ENCODE assay signal across 11 mouse cellular contexts in the genomic region with DNA sequence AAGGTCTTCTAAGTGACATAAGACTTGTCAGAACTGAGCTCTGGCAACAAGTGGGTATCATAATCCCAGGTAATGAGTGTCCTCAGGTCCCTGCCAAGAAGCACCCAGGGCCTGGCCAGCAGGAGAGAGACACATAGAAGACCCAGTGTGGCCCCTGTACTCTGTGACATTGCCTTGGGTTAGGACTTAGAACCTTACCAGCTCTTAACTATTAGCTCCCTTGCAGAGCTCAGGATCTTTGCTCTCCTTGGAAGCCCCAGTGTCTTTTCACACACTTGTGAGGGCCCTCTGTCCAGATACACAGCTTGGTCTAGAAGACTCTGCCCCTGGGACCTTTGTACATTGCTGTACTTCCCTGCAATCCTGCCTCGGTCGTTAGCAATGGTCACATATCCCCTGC. TPM values are rescaled to one million over a fixed set of nuclear protein-coding genes. Genes with fewer than 3 reads are reported as not detected.
A peak's percentile ranks its signal among the peaks of the same experiment; 100 is the strongest.
DNase-seq lines count a peak whose midpoint lies in the region; ATAC-seq and TF ChIP-seq lines count a peak whose summit lies in the region.
"Had no signal": no experiment of that assay in that cellular context is flagged by ENCODE, and none has a peak within 500 bp of the region (broad histone marks: within the 10 kb centered on the region; RNA-seq: fewer than 3 reads in every experiment).

No protein-coding gene starts in this region.

- H3K4me2 ChIP-seq in hindbrain, embryonic 12.5 days (replicated peaks): peak overlapping the region; percentile 79
- H3K4me2 ChIP-seq in hindbrain, embryonic 11.5 days (replicated peaks; ENCODE audit: low read depth, low read length): no peak overlapping the region
- H3K4me2 ChIP-seq in liver, embryonic 13.5 days: peak overlapping the region; percentile 96; the same call in 1 of the 2 replicates

- TF ChIP-seq CTCF in E14TG2a.4 (conservative IDR thresholded peaks at IDR 0.05; ENCODE audit: low read length): no peak

- no peak overlapping the region for H3K27ac ChIP-seq in hindbrain, embryonic 12.5 days
- H3K27ac ChIP-seq in hindbrain, embryonic 11.5 days (ENCODE audit: low read depth, low read length): no peak overlapping the region
- H3K27ac ChIP-seq in liver, embryonic 13.5 days: no peak overlapping the region
- H3K27ac ChIP-seq in embryonic facial prominence, embryonic 10.5 days (replicated peaks): no peak overlapping the region
- H3K27ac ChIP-seq: heart, embryonic 13.5 days had no signal

- no peaks in the 10 kb centered on the region for H3K9me3 ChIP-seq in hindbrain, embryonic 12.5 days (replicated peaks)
- H3K9me3 ChIP-seq in hindbrain, embryonic 11.5 days (ENCODE audit: control insufficient read depth, low read length): no peaks in the 10 kb centered on the region
- H3K9me3 ChIP-seq in E14TG2a.4 (ENCODE audit: low read length): no peaks in the 10 kb centered on the region
- no peaks in the 10 kb centered on the region for H3K9me3 ChIP-seq in liver, embryonic 13.5 days (replicated peaks)
- H3K9me3 ChIP-seq in embryonic facial prominence, embryonic 10.5 days: no peaks in the 10 kb centered on the region
- H3K9me3 ChIP-seq: heart, embryonic 13.5 days had no signal

- no peak overlapping the region for H3K4me3 ChIP-seq in hindbrain, embryonic 12.5 days
- H3K4me3 ChIP-seq in hindbrain, embryonic 11.5 days (ENCODE audit: low read depth, low read length): no peak overlapping the region
- H3K4me3 ChIP-seq in E14TG2a.4 (replicated peaks; ENCODE audit: low read length): peak overlapping the region; percentile 91
- H3K4me3 ChIP-seq in liver, embryonic 13.5 days (replicated peaks): no peak overlapping the region
- no peak overlapping the region for H3K4me3 ChIP-seq in embryonic facial prominence, embryonic 10.5 days
- H3K4me3 ChIP-seq: heart, embryonic 13.5 days had no signal

- H3K9ac ChIP-seq in hindbrain, embryonic 12.5 days: peak overlapping the region; percentile 74; the same call in 1 of the 2 replicates
- H3K9ac ChIP-seq in hindbrain, embryonic 11.5 days (ENCODE audit: low read depth, low read length): no peak overlapping the region
- H3K9ac ChIP-seq in liver, embryonic 13.5 days: no peak overlapping the region

- H3K36me3 ChIP-seq in hindbrain, embryonic 12.5 days: 0 out of 2 replicates have a peak, but pooled peaks cover 4% of the 10 kb centered on the region
- H3K36me3 ChIP-seq in hindbrain, embryonic 11.5 days (ENCODE audit: control insufficient read depth, insufficient read depth, low read length): no peaks in the 10 kb centered on the region
- peaks cover 14% of the 10 kb centered on the region for H3K36me3 ChIP-seq in E14TG2a.4 (ENCODE audit: insufficient read depth, low read length)
- no peaks in the 10 kb centered on the region for H3K36me3 ChIP-seq in liver, embryonic 13.5 days
- no peaks in the 10 kb centered on the region for H3K36me3 ChIP-seq in embryonic facial prominence, embryonic 10.5 days (replicated peaks)
- H3K36me3 ChIP-seq: heart, embryonic 13.5 days had no signal

- 80% methylated on average over 2 of the region's 2 CpGs for WGBS in hindbrain, embryonic 12.5 days
- WGBS in hindbrain, embryonic 11.5 days: 76% methylated on average over 2 of the region's 2 CpGs
- 75% methylated on average over 2 of the region's 2 CpGs for WGBS in liver, embryonic 13.5 days (ENCODE audit: insufficient replicate concordance)
- 80% methylated on average over 2 of the region's 2 CpGs for WGBS in embryonic facial prominence, embryonic 10.5 days

- no peak for ATAC-seq in hindbrain, embryonic 12.5 days (ENCODE audit: low FRiP score)
- no peak for ATAC-seq in hindbrain, embryonic 11.5 days (ENCODE audit: low FRiP score)
- no peak for ATAC-seq in liver, embryonic 13.5 days (ENCODE audit: low read depth)

- no peaks in the 10 kb centered on the region for H3K27me3 ChIP-seq in hindbrain, embryonic 12.5 days
- no peaks in the 10 kb centered on the region for H3K27me3 ChIP-seq in hindbrain, embryonic 11.5 days (ENCODE audit: control insufficient read depth, insufficient read depth, low read length)
- no peaks in the 10 kb centered on the region for H3K27me3 ChIP-seq in E14TG2a.4 (ENCODE audit: insufficient read depth, low read length)
- H3K27me3 ChIP-seq in liver, embryonic 13.5 days: no peaks in the 10 kb centered on the region
- no peaks in the 10 kb centered on the region for H3K27me3 ChIP-seq in embryonic facial prominence, embryonic 10.5 days (replicated peaks; ENCODE audit: low read depth, poor library complexity, severe bottlenecking)
- H3K27me3 ChIP-seq: heart, embryonic 13.5 days had no signal

- H3K4me1 ChIP-seq in hindbrain, embryonic 12.5 days: peaks cover 55% of the 10 kb centered on the region
- peaks cover 1% of the 10 kb centered on the region; the same call in 1 of the 2 replicates for H3K4me1 ChIP-seq in hindbrain, embryonic 11.5 days (replicated peaks; ENCODE audit: control insufficient read depth, insufficient read depth, low read length)
- peaks cover 89% of the 10 kb centered on the region for H3K4me1 ChIP-seq in E14TG2a.4 (replicated peaks; ENCODE audit: low read depth, low read length)
- H3K4me1 ChIP-seq in liver, embryonic 13.5 days (replicated peaks): peaks cover 97% of the 10 kb centered on the region
- H3K4me1 ChIP-seq in embryonic facial prominence, embryonic 10.5 days: peaks cover 53% of the 10 kb centered on the region

- DNase-seq in hindbrain, embryonic 11.5 days (ENCODE audit: low spot score): no peak
- peak; percentile 70 for DNase-seq in fat pad, adult 2 months (ENCODE audit: extremely low read depth, low read depth, low spot score)
- DNase-seq in liver, embryonic 13.5 days: no peak
- DNase-seq in embryonic facial prominence, embryonic 10.5 days (ENCODE audit: low spot score): no peak
- DNase-seq in testis, postnatal 10 days (ENCODE audit: low spot score): no peak
- DNase-seq in urinary bladder, postnatal 14 days (ENCODE audit: low spot score): no peak
- DNase-seq: lung, postnatal 4 days; thymus, adult 18-20 months had no signal

RNA-seq across cellular contexts. Expression of gene Lpin1, which starts 23.7 kb away (rescaled TPM):
- polyA plus RNA-seq in hindbrain, embryonic 12.5 days (2016; fragmentation: Nextera tagmentation; extraction: Ambion mirVana): 17.1 and 19.0 TPM in 2 replicates
- polyA plus RNA-seq in hindbrain, embryonic 11.5 days (2014; fragmentation: Nextera tagmentation; extraction: Ambion mirVana): 11.0 and 13.3 TPM in 2 replicates
- polyA plus RNA-seq in liver, embryonic 13.5 days (2015; fragmentation: Nextera tagmentation; extraction: Ambion mirVana): 5.3 and 6.8 TPM in 2 replicates
- polyA plus RNA-seq in embryonic facial prominence, embryonic 10.5 days (2016; fragmentation: Nextera tagmentation; extraction: Ambion mirVana): 6.2 and 6.7 TPM in 2 replicates
